Mouse (Mus musculus) megakaryocyte, embryonic 14.5 days (primary cell): ENCODE data around the gene Brd1.

ENCODE experiments used
- FLI1 ChIP-seq: IDR thresholded peaks from 2 replicates; pipeline ENCODE4 v1.6.1; 2012; ENCODE audit warnings: low read length, inconsistent platforms, mixed read lengths
- GATA1 ChIP-seq: IDR thresholded peaks from 3 replicates; pipeline ENCODE4 v1.6.1; 2012; ENCODE audit warnings: mixed read lengths, low read length, inconsistent platforms, borderline replicate concordance

GRCm38 (mm10) chr15:88708204-88708603 is 25.8 kb downstream of the Brd1 start:
- TF ChIP-seq GATA1 (no peak), FLI1 (no peak)
